Mouse (Mus musculus) T-cell, adult 2 months (primary cell): ENCODE results near the gene Kcng3.

ENCODE experiments used
- DNase-seq: peaks from one replicate; pipeline ENCODE4 v3.0.0; 2022; ENCODE audit warnings: low spot score

Kcng3 gene

GRCm38 (mm10) chr17:83554997-83555396, 76.7 kb downstream of the Kcng3 start:
- DNase-seq = no peak

- DNase-seq = peak; percentile 56
Measured at GRCm38 (mm10) chr17:83548501-83549233, 83.0 kb downstream of the Kcng3 start.

GRCm38 (mm10) chr17:83547145-83547544, 84.5 kb downstream of the Kcng3 start:
- DNase-seq = no peak

GRCm38 (mm10) chr17:83545756-83546742, 85.6 kb downstream of the Kcng3 start:
- DNase-seq = peak; percentile 10

- no peak for DNase-seq
Measured at GRCm38 (mm10) chr17:83545259-83545658, 86.4 kb downstream of the Kcng3 start.

- DNase-seq = no peak
Measured at GRCm38 (mm10) chr17:83542424-83542823, 89.3 kb downstream of the Kcng3 start.

- DNase-seq = no peak
Measured at GRCm38 (mm10) chr17:83539262-83540037, 92.2 kb downstream of the Kcng3 start.

- DNase-seq = no peak
Measured at GRCm38 (mm10) chr17:83538694-83539093, 93.0 kb downstream of the Kcng3 start.

- no peak for DNase-seq
Measured at GRCm38 (mm10) chr17:83538141-83538540, 93.6 kb downstream of the Kcng3 start.
